Mouse (Mus musculus): ENCODE results near the gene Tex13c3. TPM values are rescaled to one million over a fixed set of nuclear protein-coding genes. Genes with fewer than 3 reads are reported as not detected.

Gene Tex13c3
- not detected in 2 replicates for polyA plus RNA-seq (2012; rRNA removed)

GRCm38 (mm10) chrX:19481219-19481618 lies at the start of gene Tex13c3:
TSS of gene Tex13c3 (minus strand) at chrX:19481319.

